Mouse (Mus musculus) lung, adult 18-20 months (tissue): Measurements from ENCODE around the gene Myo16.
A peak's percentile ranks its signal among the peaks of the same experiment; 100 is the strongest.

ENCODE experiments used
- DNase-seq, 2 experiments: peaks; one replicate each; pipeline ENCODE4 v3.0.0; 2022; ENCODE audit warnings: mixed read lengths in 2 of 2

The Myo16 gene

GRCm38 (mm10) chr8:10562046-10562445 is 408.3 kb downstream of the Myo16 start:
- DNase-seq, result no peak

- DNase-seq, result peak in 1 of 2 experiments; percentile 9
Observed at GRCm38 (mm10) chr8:10562636-10563035, 408.9 kb downstream of the Myo16 start.

GRCm38 (mm10) chr8:10565231-10566029 is 411.7 kb downstream of the Myo16 start:
- no peak for DNase-seq

- DNase-seq, result no peak
Observed at GRCm38 (mm10) chr8:10568448-10568847, 414.7 kb downstream of the Myo16 start.

- peak; percentile 68 to 77 for DNase-seq
Observed at GRCm38 (mm10) chr8:10574096-10574495, 420.4 kb downstream of the Myo16 start.

GRCm38 (mm10) chr8:10575244-10575643 is 421.5 kb downstream of the Myo16 start:
- no peak for DNase-seq

- DNase-seq, result no peak
Observed at GRCm38 (mm10) chr8:10586956-10587744, 433.4 kb downstream of the Myo16 start.

GRCm38 (mm10) chr8:10589422-10589933 is 435.8 kb downstream of the Myo16 start:
- no peak for DNase-seq

GRCm38 (mm10) chr8:10592917-10593316 is 439.2 kb downstream of the Myo16 start:
- DNase-seq, result no peak

GRCm38 (mm10) chr8:10596353-10596752 is 442.6 kb downstream of the Myo16 start:
- DNase-seq, result no peak

GRCm38 (mm10) chr8:10597595-10597994 is 443.9 kb downstream of the Myo16 start:
- no peak for DNase-seq

- DNase-seq, result no peak
Observed at GRCm38 (mm10) chr8:10598889-10599288, 445.2 kb downstream of the Myo16 start.

- DNase-seq, result no peak
Observed at GRCm38 (mm10) chr8:10606028-10606815, 452.5 kb downstream of the Myo16 start.

GRCm38 (mm10) chr8:10606816-10607209 is 453.1 kb downstream of the Myo16 start:
- no peak for DNase-seq

- DNase-seq, result no peak
Observed at GRCm38 (mm10) chr8:10611636-10612035, 457.9 kb downstream of the Myo16 start.

GRCm38 (mm10) chr8:10613371-10613770 is 459.7 kb downstream of the Myo16 start:
- DNase-seq, result peak in 1 of 2 experiments; percentile 10

- DNase-seq, result peak; percentile 37 to 60
Observed at GRCm38 (mm10) chr8:10619689-10620088, 466.0 kb downstream of the Myo16 start.

GRCm38 (mm10) chr8:10625262-10625661 is 471.6 kb downstream of the Myo16 start:
- no peak for DNase-seq

GRCm38 (mm10) chr8:10628725-10629124 is 475.0 kb downstream of the Myo16 start:
- no peak for DNase-seq

GRCm38 (mm10) chr8:10629862-10630261 is 476.2 kb downstream of the Myo16 start:
- peak in 1 of 2 experiments; percentile 4 for DNase-seq

GRCm38 (mm10) chr8:10631006-10631405 is 477.3 kb downstream of the Myo16 start:
- no peak for DNase-seq

GRCm38 (mm10) chr8:10632603-10633002 is 478.9 kb downstream of the Myo16 start:
- DNase-seq, result no peak
